Mouse (Mus musculus): ENCODE results near the gene Abhd15.
"Not testable (repeated sequence)": the region's sequence is repeated elsewhere in the genome, so short reads cannot be mapped to it uniquely, and the experiment has no call there.

Abhd15 gene

GRCm38 (mm10) chr11:77508068-77509021 lies 6.6 kb upstream of the Abhd15 start:
- in situ Hi-C loops (cut with MboI, MseI): no loop called here

- in situ Hi-C loops (cut with MboI, MseI): no loop called here
Measured at GRCm38 (mm10) chr11:77511336-77511735, 3.6 kb upstream of the Abhd15 start.

- in situ Hi-C loops (cut with MboI, MseI): no loop called here
Measured at GRCm38 (mm10) chr11:77512891-77513810, 1.8 kb upstream of the Abhd15 start.

GRCm38 (mm10) chr11:77513811-77514170 lies 1.1 kb upstream of the Abhd15 start:
- in situ Hi-C loops (cut with MboI, MseI): no loop called here

- in situ Hi-C loops (cut with MboI, MseI): no loop called here
Measured at GRCm38 (mm10) chr11:77514281-77514831, 565 bp upstream of the Abhd15 start.

- in situ Hi-C loops (cut with MboI, MseI): no loop called here
Measured at GRCm38 (mm10) chr11:77515637-77516552, 974 bp downstream of the Abhd15 start, which contains the start of gene Trp53i13. Gene Trp53i13 (minus strand): TSS chr11:77515980.

- in situ Hi-C loops (cut with MboI, MseI): no loop called here
Measured at GRCm38 (mm10) chr11:77516553-77517425, 1.9 kb downstream of the Abhd15 start.

GRCm38 (mm10) chr11:77518051-77518798 lies 3.3 kb downstream of the Abhd15 start:
- in situ Hi-C loops (cut with MboI, MseI): no loop called here

GRCm38 (mm10) chr11:77519043-77519442 lies 4.1 kb downstream of the Abhd15 start, which contains the start of gene Gm10392:
Gene Gm10392 (minus strand): TSS chr11:77519198.
- in situ Hi-C loops (cut with MboI, MseI): no loop called here

- in situ Hi-C loops (cut with MboI, MseI): no loop called here
Measured at GRCm38 (mm10) chr11:77520601-77521529, 5.9 kb downstream of the Abhd15 start.

GRCm38 (mm10) chr11:77525804-77526486 lies 11.0 kb downstream of the Abhd15 start:
- in situ Hi-C loops (cut with MboI, MseI): no loop called here

GRCm38 (mm10) chr11:77528420-77528819 lies 13.5 kb downstream of the Abhd15 start:
- in situ Hi-C loops (cut with MboI, MseI): not testable (repeated sequence)

- in situ Hi-C loops (cut with MboI, MseI): no loop called here
Measured at GRCm38 (mm10) chr11:77529644-77530043, 14.7 kb downstream of the Abhd15 start.

- in situ Hi-C loops (cut with MboI, MseI): no loop called here
Measured at GRCm38 (mm10) chr11:77530862-77531261, 15.9 kb downstream of the Abhd15 start.

- in situ Hi-C loops (cut with MboI, MseI): no loop called here
Measured at GRCm38 (mm10) chr11:77532202-77532846, 17.4 kb downstream of the Abhd15 start.

- in situ Hi-C loops (cut with MboI, MseI): loop anchor here in 1 of 2 experiments (10.0 kb wide), 1 partner anchor 760 kb away; no protein-coding TSS in a partner anchor
Measured at GRCm38 (mm10) chr11:77545261-77545660, 30.3 kb downstream of the Abhd15 start.

- in situ Hi-C loops (cut with MboI, MseI): no loop called here
Measured at GRCm38 (mm10) chr11:77585201-77585600, 70.3 kb downstream of the Abhd15 start.

Data from T-helper 17 cell (primary cell).